Mouse (Mus musculus) neural tube, embryonic 10.5 days (tissue): ENCODE measurements at regions not wholly inside any gene's neighbourhood (a gene's known extent, or its start where the extent isn't known, plus 50 kb on each side); places are given as distances from the start of the nearest gene placed in this dataset.

ENCODE experiments used
- DNase-seq: peaks from one replicate; pipeline ENCODE4 v3.0.0-alpha.2; 2017; ENCODE audit warnings: low spot score; ENCODE audit errors: extremely low spot score

DNA sequence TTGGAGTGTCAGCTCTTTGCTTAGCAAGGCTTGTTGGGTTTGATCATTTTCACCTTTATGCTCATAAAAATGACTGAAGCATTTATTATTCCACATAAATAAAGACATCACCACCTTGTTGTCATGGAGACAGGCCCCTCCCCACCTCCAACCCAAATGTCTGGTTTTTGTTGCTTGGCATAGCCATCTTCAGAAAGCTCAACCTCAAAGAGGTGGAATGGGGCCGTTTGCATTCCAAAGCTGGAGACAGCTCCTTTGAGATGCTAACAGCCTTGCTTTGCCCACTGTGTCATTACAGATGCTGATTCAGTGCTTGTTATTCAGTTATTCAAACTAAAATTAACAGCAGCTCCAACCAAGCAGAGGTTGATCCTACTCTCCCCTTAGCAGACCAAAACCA lies 51.9 kb upstream of the Lgalsl start:
- DNase-seq: no peak

DNA sequence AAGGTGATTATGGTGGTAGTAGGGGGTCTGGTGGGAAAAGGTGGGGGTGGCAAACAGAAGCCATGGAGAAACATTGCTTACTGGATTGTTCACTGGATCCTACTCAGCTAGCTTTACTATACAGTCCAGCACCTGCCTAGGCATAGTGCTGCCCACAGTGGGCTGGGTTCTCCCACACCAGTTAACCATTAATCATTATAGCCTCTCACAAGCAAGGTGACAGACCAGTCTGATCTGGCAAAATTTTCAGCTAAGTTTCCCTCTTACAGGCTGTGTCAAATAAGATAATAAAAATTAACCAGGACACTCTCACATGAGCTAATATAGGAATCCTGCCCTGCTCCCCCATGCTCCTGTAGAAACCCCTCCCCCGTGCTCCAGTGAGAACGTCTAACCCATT lies 53.1 kb upstream of the Lgalsl start:
- no peak for DNase-seq

DNA sequence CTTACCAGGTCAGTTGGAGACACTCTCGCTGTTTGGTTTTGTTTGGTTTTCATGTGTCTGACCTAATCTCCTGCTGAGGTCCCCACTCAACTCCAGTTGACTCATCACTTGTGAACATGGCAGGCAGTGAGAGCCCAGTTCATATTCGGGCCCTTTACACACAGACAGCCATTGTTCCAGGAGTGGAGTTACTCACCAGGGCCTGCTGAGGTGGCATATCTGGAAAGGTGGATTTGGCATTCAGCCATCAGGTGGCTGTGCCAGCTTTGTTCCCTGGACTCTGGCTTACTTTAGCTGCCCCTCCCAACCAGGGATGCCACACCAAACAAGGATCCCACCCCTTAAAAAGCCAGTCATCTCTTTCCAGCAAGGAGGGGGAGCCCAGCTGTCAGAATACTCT lies 56.2 kb upstream of the Lgalsl start:
- no peak for DNase-seq

DNA sequence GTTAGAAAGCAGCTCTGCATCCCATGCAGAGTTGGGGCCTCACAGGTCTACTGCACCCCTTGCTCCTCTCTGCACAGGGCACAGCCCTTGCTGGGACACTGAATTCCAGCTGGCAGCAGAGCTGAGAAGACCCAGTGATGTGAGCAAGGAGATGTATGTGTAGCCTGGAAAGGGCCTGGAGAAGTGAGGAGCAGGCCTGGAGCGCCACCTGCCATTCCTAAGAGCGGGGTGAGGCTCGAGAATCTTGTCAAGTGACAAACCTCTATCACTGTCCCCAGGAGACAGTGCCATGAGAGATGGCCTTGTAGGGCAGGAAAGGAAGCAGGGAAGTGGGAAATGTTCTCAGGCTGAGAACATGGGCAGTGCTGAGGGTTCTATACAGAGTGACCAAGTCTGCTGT lies 59.6 kb upstream of the Lgalsl start:
- no peak for DNase-seq

DNA sequence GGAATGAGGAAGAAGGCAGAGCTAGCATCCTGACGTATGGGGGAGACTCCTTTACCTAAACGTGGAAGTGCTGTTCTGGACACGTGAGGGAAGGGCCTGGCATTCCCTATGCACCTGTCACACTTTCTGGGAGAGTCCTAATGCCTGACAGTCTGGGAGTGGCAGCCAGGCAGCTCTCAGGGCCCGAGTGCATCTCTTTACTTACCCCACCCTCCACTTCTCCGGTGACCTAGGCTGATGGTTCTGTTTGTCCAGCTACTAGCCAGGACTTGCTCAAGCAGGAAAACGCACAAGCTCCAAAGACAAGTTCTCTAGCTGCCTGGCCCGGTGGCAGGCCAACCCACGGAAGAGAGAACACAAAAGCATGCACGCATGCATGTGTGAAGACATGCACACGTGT lies 60.9 kb upstream of the Lgalsl start:
- no peak for DNase-seq

DNA sequence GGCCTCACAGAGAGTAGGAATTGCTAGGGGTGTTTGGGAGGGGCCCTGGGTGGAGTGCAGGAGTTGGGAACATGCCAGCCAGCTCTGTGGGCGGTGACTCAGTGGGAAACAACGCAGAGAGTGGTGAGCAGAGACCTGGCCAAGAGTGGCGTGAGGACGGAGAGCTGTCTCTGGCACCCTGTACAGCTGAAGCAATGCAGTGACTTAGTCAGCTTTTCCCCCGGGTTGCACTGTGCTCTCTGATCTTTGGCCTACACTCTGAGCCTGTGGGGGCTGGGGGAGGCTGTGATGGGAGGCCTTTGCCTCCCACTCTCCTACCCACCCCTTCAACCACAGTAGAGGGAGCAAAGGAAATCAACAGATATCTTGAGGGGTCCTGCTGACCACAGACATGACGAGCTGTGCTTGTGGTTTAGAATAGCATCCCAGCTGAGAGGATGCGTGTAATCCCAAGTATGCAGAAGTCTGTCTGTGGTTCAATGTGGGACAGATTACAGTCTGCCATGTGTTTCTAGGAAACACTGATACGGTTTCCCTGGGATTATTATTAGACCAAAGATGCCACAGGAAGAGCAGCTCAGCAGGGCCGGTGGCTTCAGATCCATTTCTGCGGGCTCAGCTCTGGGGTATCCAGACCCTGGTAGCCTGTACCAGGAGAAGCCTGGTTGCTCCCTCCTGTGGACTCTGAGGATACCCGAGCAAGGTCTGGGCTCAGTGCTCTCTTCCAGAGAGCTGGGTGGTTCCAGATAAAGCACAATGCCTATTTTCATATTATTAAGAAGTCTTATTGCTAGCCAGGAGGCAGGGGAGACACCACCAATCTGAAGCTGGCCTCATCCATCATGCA lies 65.6 kb upstream of the Lgalsl start:
- DNase-seq: no peak

DNA sequence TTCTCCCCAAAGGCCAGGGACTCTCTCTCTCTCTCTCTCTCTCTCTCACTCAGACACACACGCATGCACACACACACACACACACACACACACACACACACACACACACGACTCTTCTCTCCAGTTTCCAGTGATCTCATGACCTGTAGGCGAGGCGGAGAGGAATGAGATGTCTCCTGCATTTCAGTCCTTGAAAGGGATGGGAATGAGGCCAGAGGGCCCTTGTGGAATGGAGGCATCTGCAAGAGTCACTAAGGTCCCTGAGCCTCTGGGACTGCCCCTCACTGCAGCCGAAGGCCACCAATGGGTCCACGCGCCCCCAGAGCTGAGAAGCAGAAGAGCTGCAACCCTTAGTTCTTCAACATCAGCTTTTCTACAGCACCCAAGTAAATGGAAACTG lies 66.6 kb upstream of the Lgalsl start:
- no peak for DNase-seq

DNA sequence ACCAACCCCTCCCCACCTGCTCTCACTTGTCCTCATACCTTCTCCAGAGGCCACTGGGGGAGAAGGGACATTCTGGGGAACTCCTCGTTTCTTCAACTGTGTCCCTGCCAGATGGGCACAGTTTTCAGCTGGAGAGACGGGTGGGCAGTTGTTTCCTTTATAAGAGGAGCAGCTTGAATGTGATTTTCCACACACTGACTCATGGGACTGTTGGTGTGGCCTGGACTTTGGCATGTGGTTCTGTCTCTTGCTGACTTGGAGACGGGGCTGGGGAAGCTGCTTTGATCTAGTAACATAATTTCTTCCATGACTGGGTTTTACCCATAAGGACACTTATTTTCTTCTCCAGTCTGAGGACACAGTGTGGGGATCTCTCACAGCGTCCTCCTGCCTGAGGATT lies 67.7 kb upstream of the Lgalsl start:
- no peak for DNase-seq

DNA sequence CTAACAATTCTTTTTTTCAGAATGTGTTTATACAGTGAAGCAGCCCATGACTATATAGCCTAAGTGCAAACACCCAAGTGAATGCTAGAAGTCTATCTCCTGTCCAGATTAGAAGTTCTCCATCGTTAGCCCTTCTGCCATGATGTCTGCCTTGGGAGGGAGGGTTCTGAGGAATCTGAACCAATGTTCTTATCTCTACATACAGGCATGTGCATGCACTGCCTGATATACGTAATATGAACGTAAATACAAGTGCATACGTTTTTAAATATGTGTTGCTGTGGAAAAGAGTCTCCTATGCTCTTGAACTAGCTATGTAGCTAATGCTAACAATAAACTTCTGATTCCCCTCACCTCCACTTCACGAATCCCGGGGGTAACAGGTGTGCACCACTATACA lies 68.9 kb upstream of the Lgalsl start:
- no peak for DNase-seq

DNA sequence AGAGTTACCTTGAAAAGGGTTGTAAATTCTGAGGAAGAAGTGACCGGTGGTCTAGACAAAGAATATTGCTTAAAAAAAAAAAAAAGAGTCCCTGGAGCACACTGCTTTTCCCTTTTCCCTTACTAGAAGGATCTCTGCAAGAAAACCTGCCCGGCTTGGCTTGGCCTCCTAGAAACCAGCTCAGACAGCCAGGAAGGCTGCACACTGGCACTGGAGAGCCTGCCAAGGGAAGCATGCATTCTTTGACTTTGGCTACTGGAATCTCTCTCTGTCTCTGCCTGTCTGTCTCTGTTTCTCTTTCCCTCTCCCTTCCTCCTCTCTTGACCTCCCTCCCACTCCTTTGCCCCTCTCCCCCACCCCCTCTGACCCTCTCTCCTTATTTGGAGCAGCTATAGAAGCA lies 71.1 kb upstream of the Lgalsl start:
- no peak for DNase-seq

DNA sequence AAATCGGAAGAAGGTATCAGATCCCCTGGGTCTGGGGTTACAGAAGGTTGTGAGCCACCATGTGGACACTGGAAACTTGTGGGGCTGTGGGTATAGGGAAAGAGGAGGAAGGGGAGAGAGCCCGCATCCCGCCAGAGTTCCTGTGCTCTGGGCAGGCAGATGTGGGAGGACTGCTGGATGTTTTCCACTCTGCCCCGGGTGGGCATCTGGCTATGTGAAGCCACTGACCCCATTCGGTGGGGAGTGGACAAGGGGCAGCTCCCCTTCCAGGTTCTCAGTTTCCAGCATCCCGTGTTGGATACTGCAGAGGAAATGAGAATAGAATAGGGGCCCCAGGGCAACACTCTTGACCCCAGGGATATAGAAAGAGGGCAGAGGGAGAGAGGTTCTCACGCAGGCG lies 72.1 kb upstream of the Lgalsl start:
- DNase-seq: no peak

DNA sequence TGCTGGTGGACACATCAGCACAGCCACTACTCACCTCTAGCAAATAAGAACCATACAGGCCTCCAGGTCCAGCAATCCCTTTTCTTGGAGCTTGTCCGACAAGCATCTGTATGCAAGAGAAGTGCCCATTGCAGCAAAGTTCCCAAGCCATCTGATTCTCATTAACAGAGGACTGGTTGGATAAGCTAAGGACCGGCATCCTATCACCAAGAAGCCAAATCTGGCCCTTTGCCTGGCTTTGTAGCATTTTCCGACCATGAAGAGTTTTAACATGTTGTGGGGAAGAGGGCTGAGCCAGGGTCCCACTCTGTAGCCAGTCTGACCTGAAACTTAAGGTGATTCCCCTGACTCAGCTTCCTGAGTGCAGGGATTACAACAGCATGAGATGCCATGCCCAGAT lies 77.1 kb upstream of the Lgalsl start:
- DNase-seq: no peak

DNA sequence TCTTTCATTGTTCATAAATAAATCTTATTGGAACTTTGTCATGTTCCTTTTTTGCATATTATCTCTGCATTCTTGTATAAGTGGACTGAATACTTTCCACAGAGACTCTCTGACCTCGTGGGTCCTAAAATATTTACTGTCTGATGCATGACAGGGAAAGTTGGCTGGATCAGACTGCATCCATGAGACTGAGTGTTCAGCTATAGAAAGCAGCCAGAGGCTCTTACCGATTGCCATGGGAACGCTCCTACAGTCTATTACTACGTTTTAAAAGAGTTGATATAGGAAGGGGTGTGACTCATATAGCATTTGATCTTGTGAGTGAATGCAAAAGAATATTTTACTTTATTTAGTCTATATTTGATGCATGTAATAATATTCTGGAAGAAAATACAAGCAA lies 77.6 kb upstream of the Lgalsl start:
- DNase-seq: no peak

DNA sequence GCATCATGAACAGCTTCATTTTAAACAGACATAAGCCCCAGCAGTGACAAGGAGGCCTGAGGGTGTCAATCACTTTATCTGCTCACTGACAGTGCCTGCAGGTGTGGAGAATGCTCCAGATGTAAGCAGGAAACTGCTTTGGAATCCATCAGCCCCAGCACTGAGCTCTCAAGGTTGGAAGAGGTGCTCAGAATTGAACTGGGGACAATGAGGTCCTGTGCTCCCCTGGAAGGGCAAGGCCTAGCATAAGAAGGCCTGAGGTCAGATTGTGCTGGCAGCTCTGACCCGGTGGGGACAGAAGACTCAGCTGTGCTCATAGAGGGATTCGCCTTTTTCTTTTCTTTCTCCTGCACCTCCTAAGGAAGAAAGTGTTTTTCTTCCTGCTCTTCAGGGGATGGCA lies 82.2 kb upstream of the Lgalsl start:
- DNase-seq: no peak

DNA sequence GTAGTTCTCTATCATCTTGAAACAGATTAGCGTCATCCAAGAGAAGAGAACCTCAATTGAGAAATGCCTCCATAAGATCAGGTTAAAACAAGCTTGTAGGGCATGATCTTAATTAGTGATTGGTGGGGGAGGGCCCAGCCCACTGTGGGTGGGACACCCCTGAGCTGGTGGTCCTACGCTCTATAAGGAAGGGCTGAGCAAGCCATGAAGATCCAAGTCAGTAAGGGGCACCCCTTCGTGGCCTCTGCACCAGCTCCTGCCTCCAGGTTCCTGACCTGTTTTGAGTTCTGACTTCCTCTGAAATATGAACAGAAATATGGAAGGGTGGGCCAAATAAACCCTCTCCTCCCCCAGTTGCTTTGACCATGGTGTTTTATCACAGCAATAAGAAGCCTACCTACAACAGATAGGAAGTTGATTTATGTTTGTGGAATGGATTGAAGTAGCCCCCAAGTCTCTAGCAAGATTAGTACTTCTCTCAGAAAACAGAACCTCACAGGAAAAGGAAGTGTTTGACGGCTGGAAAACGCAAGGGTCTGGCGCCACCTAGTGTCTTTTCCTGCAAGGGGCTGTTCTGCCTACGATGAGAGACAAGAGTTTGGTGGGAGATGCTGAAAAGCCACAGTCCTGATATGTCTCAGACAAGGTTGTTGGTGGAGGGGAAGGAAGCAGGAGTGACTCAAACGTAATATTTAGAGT lies 82.9 kb upstream of the Lgalsl start:
- peak; percentile 84 for DNase-seq

DNA sequence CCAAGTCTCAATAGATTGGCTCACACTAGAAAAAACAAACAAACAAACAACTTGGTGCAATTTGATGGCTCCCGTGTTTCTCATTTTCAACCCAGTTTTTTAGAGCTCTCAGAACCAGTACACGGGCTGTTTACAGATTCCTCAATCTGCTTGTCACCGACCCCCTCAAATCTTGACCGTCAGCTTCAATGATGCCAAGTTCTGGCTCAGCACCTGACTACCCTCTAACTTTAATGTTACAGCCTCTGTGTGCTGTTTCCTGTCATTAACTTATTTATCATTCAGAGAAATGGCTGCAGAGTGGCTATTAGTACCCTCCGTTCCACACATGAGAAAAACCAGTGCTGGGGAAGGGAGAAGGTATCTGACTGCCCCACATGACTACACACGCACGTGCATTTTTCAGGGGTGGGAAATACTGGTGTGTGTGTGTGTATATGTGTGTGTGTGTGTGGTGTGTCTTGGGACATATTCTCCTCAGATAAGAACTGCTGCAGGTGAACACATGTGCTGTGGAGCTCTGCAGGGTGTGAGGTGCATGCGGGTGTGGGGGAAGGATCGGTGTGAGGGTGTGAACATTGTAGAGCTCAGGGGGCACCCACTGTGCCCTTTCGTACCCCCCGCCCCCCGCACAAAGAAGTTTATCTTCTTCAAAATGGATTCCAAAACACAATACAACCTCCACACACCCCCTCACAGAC lies 83.6 kb upstream of the Lgalsl start:
- DNase-seq: no peak

DNA sequence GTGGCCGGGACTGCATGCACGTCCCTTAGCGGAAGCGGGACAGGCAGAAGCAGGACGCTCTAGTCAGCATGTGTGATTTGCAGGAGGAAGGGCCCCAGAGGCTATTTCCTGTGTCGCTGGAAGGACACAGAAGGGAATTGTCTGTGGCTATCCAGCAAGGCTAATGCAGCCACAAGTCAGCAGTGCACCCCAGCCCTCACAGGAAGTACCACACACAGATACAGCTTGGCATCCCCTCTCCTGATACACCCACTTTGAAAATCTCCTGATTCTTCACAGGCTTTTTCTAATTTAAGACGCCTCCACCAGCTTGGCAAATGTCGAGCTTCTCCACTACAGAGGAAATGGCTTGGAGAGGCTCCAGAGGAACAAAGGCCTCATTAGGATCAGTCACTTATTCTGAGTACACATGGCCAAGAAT lies 84.3 kb upstream of the Lgalsl start:
- DNase-seq: peak; percentile 34

DNA sequence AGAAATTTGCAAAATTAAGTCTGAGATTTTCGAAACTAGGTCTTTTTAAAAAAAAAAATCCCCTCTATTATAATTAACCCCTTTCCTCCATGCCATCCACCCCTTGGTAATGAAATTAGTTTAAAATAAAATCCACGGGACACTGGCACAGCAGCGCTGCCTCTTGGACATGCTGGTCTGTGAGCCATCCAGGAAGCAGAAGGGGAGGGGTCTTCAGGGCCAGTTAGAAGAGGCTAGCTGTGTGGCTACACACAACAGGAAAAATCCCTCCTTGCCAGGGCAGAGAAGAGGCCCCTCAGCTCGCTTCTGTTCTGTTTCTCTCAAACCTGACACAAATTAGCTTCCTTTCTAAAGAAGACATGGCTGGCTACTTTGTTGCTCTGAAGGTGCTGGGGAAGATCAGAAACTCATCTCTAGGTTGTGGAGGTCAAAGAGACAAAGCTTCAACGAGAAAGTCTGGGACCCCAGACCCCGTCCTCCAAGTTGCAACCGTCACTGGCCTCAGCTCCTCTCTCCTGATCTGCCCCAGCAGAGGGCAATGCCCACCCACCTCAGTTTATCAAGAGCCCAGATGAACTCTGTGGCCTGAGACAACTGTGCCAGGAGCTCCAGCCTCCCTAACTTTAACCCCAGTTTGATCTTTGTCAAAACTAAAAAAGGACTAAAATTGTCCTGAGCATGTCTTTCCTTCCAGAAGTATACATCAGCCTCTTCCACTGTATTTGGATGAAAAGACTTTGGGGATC lies 85.0 kb upstream of the Lgalsl start:
- DNase-seq: no peak

DNA sequence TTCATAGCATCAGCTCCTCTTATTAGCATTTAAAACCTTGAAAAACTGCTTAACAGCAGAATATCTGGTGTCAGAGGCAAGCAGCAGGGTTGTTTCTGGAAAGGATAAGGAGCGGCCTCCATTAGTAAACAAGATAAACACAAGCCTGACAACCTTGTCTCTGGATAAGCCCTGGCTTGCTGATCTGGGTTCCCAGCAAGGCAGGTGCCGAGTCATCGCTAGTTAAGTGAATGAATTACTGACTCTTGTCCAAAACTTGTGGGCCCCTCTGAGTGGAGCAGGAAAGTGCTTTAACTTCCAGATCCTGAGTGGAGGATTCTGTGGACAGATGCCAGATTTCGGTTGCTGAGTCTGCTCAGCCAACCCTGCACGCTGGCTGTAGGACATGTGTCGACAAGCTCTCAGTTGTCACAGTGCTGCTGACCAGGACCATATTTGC lies 85.6 kb upstream of the Lgalsl start:
- DNase-seq: no peak

DNA sequence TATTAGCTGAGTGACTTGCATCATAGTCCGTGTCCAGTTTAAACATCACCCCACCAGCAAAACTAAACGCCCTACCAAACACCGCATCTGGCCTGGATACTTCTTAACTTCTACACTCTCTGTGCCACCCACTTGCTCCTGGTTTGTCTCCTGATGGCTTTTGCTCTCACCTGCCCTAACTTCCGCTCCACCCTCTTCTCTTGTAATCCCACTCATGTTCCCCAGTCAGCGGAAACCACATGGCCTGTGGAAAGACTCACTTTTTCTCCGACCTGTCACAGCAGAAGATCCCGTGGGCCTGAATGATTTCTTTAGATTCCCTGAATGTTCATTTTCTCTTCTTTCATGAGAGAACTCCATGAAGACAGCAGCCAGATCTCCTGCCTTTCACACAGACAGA lies 86.1 kb upstream of the Lgalsl start:
- DNase-seq: no peak

DNA sequence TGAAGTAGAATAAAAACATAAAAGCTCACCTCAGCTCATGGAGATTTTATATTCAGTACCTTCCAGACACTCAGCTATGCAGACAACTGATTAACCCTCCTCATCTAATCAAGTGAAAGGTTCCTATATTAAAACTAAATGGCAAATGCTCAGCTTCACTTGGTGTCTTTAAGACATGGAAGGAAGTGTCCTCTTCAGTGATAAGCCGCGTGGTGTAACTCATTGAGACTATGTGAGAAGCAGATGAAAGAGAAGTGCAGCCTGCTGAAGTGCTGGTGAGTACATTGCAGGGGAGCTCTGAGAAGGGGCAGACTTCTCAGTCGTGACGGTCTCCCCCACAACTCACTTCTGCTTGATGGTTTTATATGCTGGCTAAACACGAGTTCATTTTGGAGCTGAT lies 86.6 kb upstream of the Lgalsl start:
- DNase-seq: no peak

DNA sequence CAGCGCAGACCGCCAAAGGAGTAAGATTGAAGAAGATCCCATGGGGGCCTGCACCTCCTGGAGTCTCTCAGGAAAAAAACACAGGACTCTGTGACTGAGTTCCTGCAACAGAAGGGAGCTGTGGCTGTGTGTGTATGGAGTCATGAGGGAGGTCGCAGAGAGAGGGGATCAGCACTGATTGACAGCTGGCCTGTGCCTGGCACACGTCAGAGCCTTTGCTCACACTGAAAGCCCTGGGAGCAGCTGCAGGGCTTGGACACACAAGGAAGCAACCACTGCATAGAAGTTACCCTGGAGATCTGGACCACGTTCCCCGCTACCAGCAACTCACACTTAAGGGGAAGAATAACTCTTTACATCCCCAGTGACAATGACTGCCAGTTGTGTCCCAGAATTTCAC lies 92.3 kb upstream of the Lgalsl start:
- DNase-seq: no peak
